Mouse (Mus musculus) hindbrain, embryonic 13.5 days (tissue): ENCODE results near the gene Sema4a. TPM values are rescaled to one million over a fixed set of nuclear protein-coding genes. Genes with fewer than 3 reads are reported as not detected.

ENCODE experiments used
- ATAC-seq: fragments of 200-750 bp; cut with Nextera tagmentation; 2 replicates; pipeline ENCODE4 v1.8.0; 2017; ENCODE audit warnings: moderate TSS enrichment; ENCODE audit not compliant: low FRiP score
- H3K27ac ChIP-seq: fragments of 300-500 bp; sonication (generic); 2 replicates; pipeline ENCODE4 v1.5.1; 2015; ENCODE audit warnings: inconsistent platforms, mild to moderate bottlenecking, moderate library complexity
- H3K27me3 ChIP-seq: fragments of 300-500 bp; sonication (generic); 2 replicates; pipeline ENCODE4 v1.6.1; 2015; ENCODE audit warnings: mild to moderate bottlenecking, inconsistent platforms
- H3K36me3 ChIP-seq: fragments of 300-500 bp; sonication (generic); 2 replicates; pipeline ENCODE4 v1.6.1; 2015; ENCODE audit warnings: mild to moderate bottlenecking, inconsistent platforms
- H3K4me1 ChIP-seq: fragments of 300-500 bp; sonication (generic); replicated peaks from 2 replicates; pipeline ENCODE4 v1.6.1; 2015; ENCODE audit warnings: inconsistent platforms
- H3K4me2 ChIP-seq: fragments of 300-500 bp; sonication (generic); 2 replicates; pipeline ENCODE4 v1.6.1; 2015; ENCODE audit warnings: inconsistent platforms, mild to moderate bottlenecking, moderate library complexity
- H3K4me3 ChIP-seq: fragments of 300-500 bp; sonication (generic); 2 replicates; pipeline ENCODE4 v1.5.1; 2015; ENCODE audit warnings: mild to moderate bottlenecking, inconsistent platforms
- H3K9ac ChIP-seq: fragments of 300-500 bp; sonication (generic); 2 replicates; pipeline ENCODE4 v1.6.1; 2015; ENCODE audit warnings: mild to moderate bottlenecking, inconsistent platforms
- H3K9me3 ChIP-seq: fragments of 300-500 bp; sonication (generic); 2 replicates; pipeline ENCODE4 v1.6.1; 2016; ENCODE audit warnings: inconsistent platforms
- WGBS: fragments of 180-500 bp; shearing (Covaris S2); methylation state at CpG from one replicate; pipeline ENCODE4 v1.1.7; 2015; 5-methylcytosine and 5-hydroxymethylcytosine counted together
- polyA plus RNA-seq: library from polyadenylated mRNA; unstranded; fragments of >200 nt; fragmentation: Nextera tagmentation; extraction: Ambion mirVana; gene quantifications from 2 replicates; pipeline ENCODE4 v1.2.1, GENCODE M21; 2015

Sema4a gene
- polyA plus RNA-seq, 1 experiment from 2014 or later, result 25.5 TPM

DNA sequence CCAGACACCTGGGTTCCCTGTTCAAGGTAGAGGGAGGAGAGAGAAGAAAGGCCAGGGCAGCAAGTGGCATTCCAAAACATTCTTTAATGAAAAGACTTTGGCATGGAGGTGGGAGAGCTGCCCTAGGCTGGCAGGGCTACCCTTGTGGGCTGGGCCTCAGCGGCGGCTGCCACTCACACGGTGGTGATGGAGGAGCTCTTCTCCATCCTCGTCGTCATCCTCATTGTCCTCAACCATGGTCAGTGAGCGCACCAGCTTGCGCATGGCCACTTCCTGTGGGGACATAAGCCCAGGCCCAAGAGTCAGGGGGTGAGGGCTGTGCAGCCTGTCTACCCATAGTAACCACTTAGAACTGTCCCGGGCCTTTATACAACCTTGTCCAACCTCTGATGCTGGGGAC lies 22.2 kb upstream of the Sema4a start:
- Histone ChIP-seq H3K9me3 (no peaks in the 10 kb centered on the region), H3K27ac (no peak overlapping the region), H3K4me3 (no peak overlapping the region), H3K4me2 (no peak overlapping the region), H3K27me3 (peaks cover 70% of the 10 kb centered on the region), H3K36me3 (peaks cover 13% of the 10 kb centered on the region), H3K9ac (no peak overlapping the region), H3K4me1 (peaks cover 14% of the 10 kb centered on the region)
- ATAC-seq, result no peak
- whole genome bisulfite sequencing, result 76% methylated on average over 8 of the region's 8 CpGs

DNA sequence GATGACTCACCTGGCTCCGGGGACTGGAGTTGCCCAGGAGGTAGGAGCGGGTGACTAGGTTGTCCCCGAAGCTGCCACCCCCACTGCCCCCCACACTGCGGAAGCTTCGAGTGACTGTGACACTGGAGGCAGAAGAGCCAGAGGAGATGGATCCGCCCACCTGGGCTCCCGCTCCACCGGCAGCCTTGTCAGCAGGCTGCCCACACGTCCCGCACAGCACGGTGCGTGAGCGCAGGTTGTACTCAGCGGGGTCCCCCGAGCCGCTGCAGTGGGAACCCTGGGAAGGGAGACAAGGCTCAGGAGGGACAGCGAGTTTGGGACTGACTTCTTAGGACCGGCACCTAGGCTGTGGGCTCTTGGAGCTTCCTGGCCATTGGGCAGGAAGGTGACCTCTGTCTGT lies 21.4 kb upstream of the Sema4a start:
- H3K27me3 ChIP-seq, result peaks cover 66% of the 10 kb centered on the region
- ATAC-seq, result peak; percentile 21; the same call in 1 of the 2 replicates
- peaks cover 16% of the 10 kb centered on the region for H3K4me1 ChIP-seq
- no peak overlapping the region for H3K27ac ChIP-seq
- peaks cover 13% of the 10 kb centered on the region for H3K36me3 ChIP-seq
- no peak overlapping the region for H3K4me3 ChIP-seq
- H3K9ac ChIP-seq, result peak overlapping the region; percentile 43; the same call in 1 of the 2 replicates
- 26% methylated on average over 18 of the region's 18 CpGs for WGBS
- H3K4me2 ChIP-seq, result no peak overlapping the region
- no peaks in the 10 kb centered on the region for H3K9me3 ChIP-seq

DNA sequence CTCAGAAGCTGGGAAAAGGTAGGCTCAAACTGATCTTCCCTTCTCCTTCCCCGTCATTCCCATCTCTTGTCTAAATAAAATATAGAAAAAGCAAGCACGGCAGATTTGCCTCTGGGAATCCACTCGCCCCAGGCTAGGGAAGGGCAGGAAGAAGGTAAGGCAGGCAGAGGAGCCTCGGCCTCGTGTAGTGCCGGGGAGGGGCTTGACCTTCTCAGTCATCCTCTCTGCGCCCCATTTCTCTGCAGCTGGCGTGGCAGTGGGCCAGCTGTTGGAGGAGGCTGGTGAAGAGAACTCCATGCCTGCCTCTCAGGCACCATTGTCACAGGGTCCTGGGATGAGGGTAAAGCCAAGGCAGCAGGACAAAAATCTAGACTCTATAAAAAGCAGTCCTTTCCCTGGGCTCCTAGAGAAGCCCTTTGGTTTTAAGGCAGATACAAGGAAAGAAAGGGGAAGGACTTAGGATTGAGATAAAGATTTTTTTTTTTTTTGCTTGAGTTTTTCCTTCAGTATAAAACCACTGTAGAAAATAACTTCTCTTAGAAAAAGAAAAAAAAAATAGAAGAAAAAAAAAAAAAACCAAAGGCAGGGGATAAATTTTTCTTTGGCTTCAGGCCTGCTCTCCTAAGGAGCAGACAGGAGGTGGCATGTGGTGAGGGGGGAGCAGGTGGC lies 20.5 kb upstream of the Sema4a start:
- no peak overlapping the region for H3K27ac ChIP-seq
- peaks cover 9% of the 10 kb centered on the region for H3K36me3 ChIP-seq
- ATAC-seq, result no peak
- no peak overlapping the region for H3K4me3 ChIP-seq
- H3K4me1 ChIP-seq, result peaks cover 16% of the 10 kb centered on the region
- no peak overlapping the region; the same call in 1 of the 2 replicates for H3K9ac ChIP-seq
- H3K4me2 ChIP-seq, result no peak overlapping the region
- 58% methylated on average over 8 of the region's 8 CpGs for WGBS
- H3K27me3 ChIP-seq, result peaks cover 57% of the 10 kb centered on the region
- H3K9me3 ChIP-seq, result no peaks in the 10 kb centered on the region

GRCm38 (mm10) chr3:88480679-88481078 lies 19.7 kb upstream of the Sema4a start:
- peaks cover 49% of the 10 kb centered on the region for H3K27me3 ChIP-seq
- H3K27ac ChIP-seq, result no peak overlapping the region
- peaks cover 16% of the 10 kb centered on the region for H3K4me1 ChIP-seq
- H3K36me3 ChIP-seq, result peaks cover under 1% of the 10 kb centered on the region
- H3K9ac ChIP-seq, result no peak overlapping the region
- no peak overlapping the region for H3K4me3 ChIP-seq
- H3K4me2 ChIP-seq, result no peak overlapping the region
- H3K9me3 ChIP-seq, result no peaks in the 10 kb centered on the region
- WGBS, result 90% methylated on average over 5 of the region's 5 CpGs
- no peak for ATAC-seq

- Histone ChIP-seq H3K27me3 (peaks cover 41% of the 10 kb centered on the region), H3K4me2 (no peak overlapping the region), H3K4me3 (no peak overlapping the region), H3K4me1 (peaks cover 14% of the 10 kb centered on the region), H3K27ac (no peak overlapping the region), H3K36me3 (no peaks in the 10 kb centered on the region), H3K9ac (no peak overlapping the region), H3K9me3 (no peaks in the 10 kb centered on the region)
- WGBS, result 88% methylated on average over 4 of the region's 4 CpGs
- ATAC-seq, result no peak
These were observed 18.8 kb upstream of the Sema4a start for GRCm38 (mm10) chr3:88479828-88480227.

DNA sequence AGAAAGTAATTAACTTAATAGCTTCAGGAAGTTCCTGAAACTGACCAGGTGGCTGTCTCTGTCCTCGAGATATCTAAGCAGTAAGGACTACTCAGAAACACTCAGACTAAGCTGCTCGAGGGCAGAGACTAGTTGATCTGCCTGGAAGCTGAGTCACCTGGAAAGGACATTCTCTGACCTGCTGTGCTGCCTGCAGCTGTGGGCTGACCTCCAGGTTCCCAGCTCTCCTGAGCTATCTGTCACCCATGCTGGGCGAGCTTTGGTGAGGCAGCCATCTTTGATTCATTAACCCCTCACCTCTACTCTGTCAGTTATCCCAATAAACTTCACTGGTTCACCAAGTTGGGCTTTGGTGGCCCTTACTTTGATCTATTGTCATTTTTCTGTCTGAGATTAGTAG lies 18.2 kb upstream of the Sema4a start:
- no peaks in the 10 kb centered on the region for H3K9me3 ChIP-seq
- 69% methylated on average over 3 of the region's 3 CpGs for WGBS
- no peak for ATAC-seq
- H3K9ac ChIP-seq, result no peak overlapping the region
- H3K4me1 ChIP-seq, result peaks cover 9% of the 10 kb centered on the region
- H3K27me3 ChIP-seq, result peaks cover 34% of the 10 kb centered on the region
- H3K4me2 ChIP-seq, result no peak overlapping the region
- H3K4me3 ChIP-seq, result no peak overlapping the region
- no peaks in the 10 kb centered on the region for H3K36me3 ChIP-seq
- no peak overlapping the region for H3K27ac ChIP-seq

GRCm38 (mm10) chr3:88477735-88478134 lies 16.8 kb upstream of the Sema4a start:
- no peak overlapping the region for H3K4me3 ChIP-seq
- ATAC-seq, result peak; percentile 79
- no peak overlapping the region for H3K9ac ChIP-seq
- H3K9me3 ChIP-seq, result no peaks in the 10 kb centered on the region
- no peak overlapping the region for H3K4me2 ChIP-seq
- no peak overlapping the region for H3K27ac ChIP-seq
- peaks cover 17% of the 10 kb centered on the region for H3K4me1 ChIP-seq
- 3% methylated on average over 8 of the region's 8 CpGs for WGBS
- H3K27me3 ChIP-seq, result peaks cover 21% of the 10 kb centered on the region
- H3K36me3 ChIP-seq, result no peaks in the 10 kb centered on the region

GRCm38 (mm10) chr3:88476403-88476802 lies 15.4 kb upstream of the Sema4a start:
- H3K27me3 ChIP-seq, result peaks cover 10% of the 10 kb centered on the region; the same call in 1 of the 2 replicates
- H3K27ac ChIP-seq, result no peak overlapping the region
- H3K4me3 ChIP-seq, result no peak overlapping the region
- H3K36me3 ChIP-seq, result no peaks in the 10 kb centered on the region
- no peaks in the 10 kb centered on the region for H3K9me3 ChIP-seq
- no peak overlapping the region for H3K9ac ChIP-seq
- no peak for ATAC-seq
- no peak overlapping the region for H3K4me2 ChIP-seq
- WGBS, result 65% methylated on average over 6 of the region's 6 CpGs
- peaks cover 11% of the 10 kb centered on the region; the same call in 1 of the 2 replicates for H3K4me1 ChIP-seq

DNA sequence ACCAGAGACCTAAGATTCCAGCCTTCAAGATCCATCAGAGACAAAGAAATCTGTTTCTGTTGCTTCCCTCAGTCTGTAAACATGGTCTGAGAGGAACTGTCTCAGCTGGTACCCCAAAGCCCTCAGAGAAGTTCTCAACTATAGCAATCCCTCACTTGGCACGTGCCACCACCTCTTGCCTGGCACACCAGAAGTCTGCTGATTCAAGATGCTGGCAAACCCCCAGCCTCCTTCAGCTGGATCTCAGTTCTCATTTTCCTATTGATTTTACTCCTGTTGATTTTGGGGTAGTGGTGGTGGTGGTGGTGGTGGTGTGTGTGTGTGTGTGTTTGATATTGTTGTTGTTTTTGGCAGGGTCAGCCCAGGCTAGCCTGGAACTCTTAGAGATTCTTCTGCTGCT lies 12.6 kb upstream of the Sema4a start:
- H3K36me3 ChIP-seq, result no peaks in the 10 kb centered on the region
- peak overlapping the region; percentile 44; the same call in 1 of the 2 replicates for H3K27ac ChIP-seq
- ATAC-seq, result no peak
- no peak overlapping the region for H3K4me3 ChIP-seq
- H3K9ac ChIP-seq, result no peak overlapping the region
- peaks cover 11% of the 10 kb centered on the region; the same call in 1 of the 2 replicates for H3K4me1 ChIP-seq
- no peak overlapping the region for H3K4me2 ChIP-seq
- 81% methylated on average over 1 of the region's 1 CpGs for WGBS
- H3K27me3 ChIP-seq, result 0 out of 2 replicates have a peak, but pooled peaks cover 1% of the 10 kb centered on the region
- no peaks in the 10 kb centered on the region for H3K9me3 ChIP-seq

- peaks cover 11% of the 10 kb centered on the region; the same call in 1 of the 2 replicates for H3K4me1 ChIP-seq
- H3K4me3 ChIP-seq, result no peak overlapping the region
- H3K4me2 ChIP-seq, result no peak overlapping the region
- ATAC-seq, result no peak
- no peaks in the 10 kb centered on the region for H3K36me3 ChIP-seq
- no peaks in the 10 kb centered on the region for H3K9me3 ChIP-seq
- 0 out of 2 replicates have a peak, but pooled peaks cover 4% of the 10 kb centered on the region for H3K27me3 ChIP-seq
- H3K9ac ChIP-seq, result no peak overlapping the region
- H3K27ac ChIP-seq, result peak overlapping the region; percentile 44; the same call in 1 of the 2 replicates
- 24% methylated on average over 5 of the region's 5 CpGs for WGBS
These were observed 12.0 kb upstream of the Sema4a start for GRCm38 (mm10) chr3:88473020-88473419.

- no peak overlapping the region for H3K9ac ChIP-seq
- 42% methylated on average over 10 of the region's 10 CpGs for WGBS
- H3K27me3 ChIP-seq, result peaks cover 12% of the 10 kb centered on the region
- no peak overlapping the region for H3K4me3 ChIP-seq
- no peaks in the 10 kb centered on the region for H3K36me3 ChIP-seq
- no peak overlapping the region for H3K27ac ChIP-seq
- no peaks in the 10 kb centered on the region for H3K9me3 ChIP-seq
- ATAC-seq, result no peak
- no peak overlapping the region for H3K4me2 ChIP-seq
- H3K4me1 ChIP-seq, result peaks cover 9% of the 10 kb centered on the region; the same call in 1 of the 2 replicates
These were observed 10.0 kb upstream of the Sema4a start for GRCm38 (mm10) chr3:88470943-88471479.

- H3K4me3 ChIP-seq, result no peak overlapping the region
- H3K9ac ChIP-seq, result no peak overlapping the region
- no peaks in the 10 kb centered on the region for H3K9me3 ChIP-seq
- no peak overlapping the region for H3K4me2 ChIP-seq
- 83% methylated on average over 2 of the region's 2 CpGs for WGBS
- H3K27me3 ChIP-seq, result peaks cover 12% of the 10 kb centered on the region
- ATAC-seq, result no peak
- H3K4me1 ChIP-seq, result peaks cover 9% of the 10 kb centered on the region; the same call in 1 of the 2 replicates
- H3K27ac ChIP-seq, result no peak overlapping the region
- H3K36me3 ChIP-seq, result no peaks in the 10 kb centered on the region
These were observed 8.5 kb upstream of the Sema4a start for GRCm38 (mm10) chr3:88469466-88469865.
